In genomic region chr3:28654740-28655139, GRCm38 (mm10) we compare ENCODE assay signal across 8 mouse cellular contexts. TPM values are rescaled to one million over a fixed set of nuclear protein-coding genes. Genes with fewer than 3 reads are reported as not detected.
"Had no signal": no experiment of that assay in that cellular context is flagged by ENCODE, and none has a peak within 500 bp of the region (broad histone marks: within the 10 kb centered on the region; RNA-seq: fewer than 3 reads in every experiment).

No protein-coding gene starts in this region.

- DNase-seq: kidney, adult 18-20 months; kidney, postnatal 10 days; kidney, postnatal 4 days; lung, adult 18-20 months; thymus, adult 18-20 months had no signal

RNA-seq across cellular contexts. Expression of gene Slc2a2, which starts 43.0 kb away (rescaled TPM):
- total RNA-seq: layer of hippocampus, adult 2 months; layer of hippocampus, postnatal 10 days; left cerebral cortex, adult 8-10 months had no signal
